Mouse (Mus musculus) spleen, adult 2 months (tissue): ENCODE data around the gene Szrd1. TPM values are rescaled to one million over a fixed set of nuclear protein-coding genes. Genes with fewer than 3 reads are reported as not detected.

Experiments
- DNase-seq, 2 experiments: peaks; one replicate each; pipeline versions ENCODE4 v3.0.0 to v3.0.0-alpha.2; 2012 to 2021; ENCODE audit warnings: low spot score in 2 of 2, low read depth in 1 of 2
- H3K27ac ChIP-seq: fragments of 200-500 bp; 2 replicates; pipeline ENCODE4 v1.5.1; 2012; ENCODE audit warnings: low read length, inconsistent platforms; ENCODE audit not compliant: insufficient read depth
- H3K27me3 ChIP-seq: fragments of 200-500 bp; 2 replicates; pipeline ENCODE4 v1.6.1; 2012; ENCODE audit warnings: mild to moderate bottlenecking, moderate library complexity, low read length, inconsistent platforms; ENCODE audit not compliant: control insufficient read depth, insufficient read depth
- H3K36me3 ChIP-seq: fragments of 200-500 bp; 2 replicates; pipeline ENCODE4 v1.6.1; 2012; ENCODE audit warnings: mild to moderate bottlenecking, low read length, inconsistent platforms; ENCODE audit not compliant: control insufficient read depth, insufficient read depth
- H3K4me1 ChIP-seq: fragments of 200-500 bp; 2 replicates; pipeline ENCODE4 v1.6.1; 2011; ENCODE audit warnings: inconsistent platforms; ENCODE audit not compliant: control insufficient read depth, insufficient read depth, insufficient read length
- H3K4me3 ChIP-seq: fragments of 200-500 bp; 2 replicates; pipeline ENCODE4 v1.5.1; 2011; ENCODE audit warnings: mild to moderate bottlenecking, inconsistent platforms; ENCODE audit not compliant: insufficient read depth, insufficient read length; ENCODE audit errors: extremely low read depth
- CTCF ChIP-seq: fragments of 200-500 bp; IDR thresholded peaks from 2 replicates; pipeline ENCODE4 v1.5.1; 2011; ENCODE audit warnings: mild to moderate bottlenecking, inconsistent platforms; ENCODE audit not compliant: insufficient read depth, insufficient read length, insufficient replicate concordance; ENCODE audit errors: extremely low read depth
- POLR2A ChIP-seq: fragments of 200-500 bp; IDR thresholded peaks from 2 replicates; pipeline ENCODE4 v1.6.1; 2011; ENCODE audit warnings: low read depth, low read length, inconsistent platforms
- WGBS: fragments of 180-500 bp; shearing (Covaris S2); methylation state at CpG from one replicate; pipeline ENCODE4 v1.1.7; 2018; 5-methylcytosine and 5-hydroxymethylcytosine counted together
- polyA plus RNA-seq: library from polyadenylated mRNA; depleted of rRNA; stranded (reverse); fragments of >200 nt; gene quantifications from 2 replicates; pipeline ENCODE4 v1.2.3, GENCODE M21; 2012; rRNA removed

Szrd1 gene
- polyA plus RNA-seq, 1 experiment = 38.8 TPM

GRCm38 (mm10) chr4:141069731-141070130 lies 69.8 kb downstream of the Szrd1 start:
- H3K36me3 ChIP-seq = peaks cover 68% of the 10 kb centered on the region
- peak in 1 of 2 experiments; percentile 36 for DNase-seq
- peak; percentile 67; the same call in 1 of the 2 replicates for TF ChIP-seq CTCF
- TF ChIP-seq POLR2A = no peak
- no peak overlapping the region for H3K4me3 ChIP-seq
- H3K27me3 ChIP-seq = no peaks in the 10 kb centered on the region
- 68% methylated on average over 4 of the region's 4 CpGs for WGBS
- no peaks in the 10 kb centered on the region for H3K4me1 ChIP-seq
- H3K27ac ChIP-seq = no peak overlapping the region

DNA sequence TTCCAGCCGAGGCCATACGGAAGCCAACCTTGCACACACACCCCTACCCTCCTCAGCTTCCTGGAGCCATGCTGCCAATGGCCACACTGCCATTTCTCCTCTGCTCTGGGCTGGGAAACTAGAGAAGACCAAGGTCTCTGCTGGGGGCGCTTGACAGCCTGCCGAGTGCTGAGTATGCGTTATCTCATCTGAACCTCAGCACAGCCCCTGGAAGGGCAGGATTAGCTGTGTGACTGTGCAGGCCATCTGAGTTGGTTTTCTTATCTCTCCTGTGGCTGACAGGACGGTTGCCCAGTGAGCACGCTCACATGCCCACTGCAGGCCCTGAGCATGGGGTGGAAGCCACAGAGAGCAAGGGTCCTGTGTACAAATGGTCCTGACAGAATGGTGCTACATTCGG lies 70.9 kb downstream of the Szrd1 start:
- Histone ChIP-seq H3K36me3 (peaks cover 68% of the 10 kb centered on the region), H3K4me1 (no peaks in the 10 kb centered on the region), H3K27me3 (no peaks in the 10 kb centered on the region), H3K27ac (no peak overlapping the region), H3K4me3 (no peak overlapping the region)
- DNase-seq = no peak
- whole genome bisulfite sequencing = 79% methylated on average over 8 of the region's 8 CpGs
- TF ChIP-seq POLR2A (no peak), CTCF (no peak)

GRCm38 (mm10) chr4:141067516-141068046 lies 72.0 kb downstream of the Szrd1 start:
- no peak for TF ChIP-seq CTCF
- no peak for TF ChIP-seq POLR2A
- Histone ChIP-seq H3K27ac (no peak overlapping the region), H3K4me3 (no peak overlapping the region), H3K36me3 (peaks cover 60% of the 10 kb centered on the region), H3K4me1 (no peaks in the 10 kb centered on the region), H3K27me3 (no peaks in the 10 kb centered on the region)
- WGBS = 89% methylated on average over 9 of the region's 9 CpGs
- DNase-seq = no peak

- Histone ChIP-seq H3K27ac (no peak overlapping the region), H3K27me3 (no peaks in the 10 kb centered on the region), H3K4me1 (no peaks in the 10 kb centered on the region), H3K4me3 (no peak overlapping the region), H3K36me3 (peaks cover 53% of the 10 kb centered on the region)
- no peak for DNase-seq
- TF ChIP-seq POLR2A (no peak), CTCF (no peak)
- 90% methylated on average over 12 of the region's 12 CpGs for WGBS
Observed at GRCm38 (mm10) chr4:141066709-141067515, 72.7 kb downstream of the Szrd1 start.

- 10% methylated on average over 8 of the region's 8 CpGs for WGBS
- TF ChIP-seq POLR2A = no peak
- peak; percentile 98 for TF ChIP-seq CTCF
- Histone ChIP-seq H3K27me3 (no peaks in the 10 kb centered on the region), H3K36me3 (peaks cover 38% of the 10 kb centered on the region), H3K4me3 (no peak overlapping the region), H3K27ac (no peak overlapping the region), H3K4me1 (no peaks in the 10 kb centered on the region)
- peak; percentile 78 to 82 for DNase-seq
Observed at GRCm38 (mm10) chr4:141065123-141065522, 74.5 kb downstream of the Szrd1 start.

DNA sequence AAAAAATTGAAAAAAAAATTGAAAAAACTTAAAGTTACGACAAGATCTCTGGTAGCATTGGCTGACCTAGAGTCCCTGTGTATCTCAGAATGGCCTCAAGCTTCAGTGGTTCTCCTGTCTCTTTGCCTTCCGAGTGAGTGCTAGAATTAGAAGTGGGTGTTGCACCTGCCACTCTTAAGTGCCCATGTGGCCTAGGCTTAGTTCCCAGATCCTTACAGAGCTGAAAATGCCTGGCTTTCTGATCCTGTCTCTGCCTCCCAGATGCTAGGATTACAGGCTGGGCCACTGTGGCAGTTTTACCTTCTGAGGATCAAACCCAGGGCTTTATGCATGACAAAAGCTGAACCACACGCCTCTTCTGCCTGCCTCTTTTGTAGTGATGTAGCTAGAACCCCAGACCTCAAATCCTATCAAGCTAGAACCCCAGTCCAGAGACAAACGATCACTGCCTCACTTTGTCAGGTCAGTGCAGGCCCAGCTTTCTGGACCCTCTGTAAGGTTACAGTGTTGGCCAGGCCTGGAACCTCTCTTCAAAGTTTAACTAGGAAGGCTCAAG lies 75.4 kb downstream of the Szrd1 start:
- H3K4me3 ChIP-seq = no peak overlapping the region
- WGBS = 94% methylated on average over 4 of the region's 4 CpGs

More for the DNA sequence above, 75.4 kb downstream of the Szrd1 start:
- Histone ChIP-seq H3K36me3 (peaks cover 30% of the 10 kb centered on the region), H3K4me1 (no peaks in the 10 kb centered on the region), H3K27ac (no peak overlapping the region), H3K27me3 (no peaks in the 10 kb centered on the region)
- TF ChIP-seq POLR2A (no peak), CTCF (no peak)
- no peak for DNase-seq

Other genes starting within 250 kb of the Szrd1 start
- gene Padi2, start 233.4 kb downstream of the Szrd1 start, polyA plus RNA-seq = 10.7 and 12.0 TPM in 2 replicates
- gene Sdhb, start 178.6 kb downstream of the Szrd1 start, polyA plus RNA-seq = 66.0 and 79.2 TPM in 2 replicates
- gene Atp13a2, start 152.9 kb downstream of the Szrd1 start, polyA plus RNA-seq = 275 and 360 TPM in 2 replicates
- 3.1 and 4.6 TPM in 2 replicates for gene Mfap2, start 129.4 kb downstream of the Szrd1 start, polyA plus RNA-seq
- 9.8 and 11.7 TPM in 2 replicates for gene Crocc, start 79.2 kb downstream of the Szrd1 start, polyA plus RNA-seq
- 71.3 and 101 TPM in 2 replicates for gene Necap2, start 61.4 kb downstream of the Szrd1 start, polyA plus RNA-seq
- gene Spata21, start 51.4 kb downstream of the Szrd1 start, polyA plus RNA-seq = not detected in 2 replicates
- 13.1 and 13.7 TPM in 2 replicates for gene Fbxo42, start 8.1 kb upstream of the Szrd1 start, polyA plus RNA-seq
- gene Rsg1, start 74.2 kb upstream of the Szrd1 start, polyA plus RNA-seq = 0.83 and 2.9 TPM in 2 replicates
- 0.79 and 1.2 TPM in 2 replicates for gene Arhgef19, start 99.7 kb upstream of the Szrd1 start, polyA plus RNA-seq
- gene Epha2, start 161.5 kb upstream of the Szrd1 start, polyA plus RNA-seq = 8.0 and 9.8 TPM in 2 replicates
- gene Fam131c, start 228.4 kb upstream of the Szrd1 start, polyA plus RNA-seq = 0.22 and 0.34 TPM in 2 replicates